Mouse (Mus musculus): ENCODE measurements around the gene Abcg4.

DNA sequence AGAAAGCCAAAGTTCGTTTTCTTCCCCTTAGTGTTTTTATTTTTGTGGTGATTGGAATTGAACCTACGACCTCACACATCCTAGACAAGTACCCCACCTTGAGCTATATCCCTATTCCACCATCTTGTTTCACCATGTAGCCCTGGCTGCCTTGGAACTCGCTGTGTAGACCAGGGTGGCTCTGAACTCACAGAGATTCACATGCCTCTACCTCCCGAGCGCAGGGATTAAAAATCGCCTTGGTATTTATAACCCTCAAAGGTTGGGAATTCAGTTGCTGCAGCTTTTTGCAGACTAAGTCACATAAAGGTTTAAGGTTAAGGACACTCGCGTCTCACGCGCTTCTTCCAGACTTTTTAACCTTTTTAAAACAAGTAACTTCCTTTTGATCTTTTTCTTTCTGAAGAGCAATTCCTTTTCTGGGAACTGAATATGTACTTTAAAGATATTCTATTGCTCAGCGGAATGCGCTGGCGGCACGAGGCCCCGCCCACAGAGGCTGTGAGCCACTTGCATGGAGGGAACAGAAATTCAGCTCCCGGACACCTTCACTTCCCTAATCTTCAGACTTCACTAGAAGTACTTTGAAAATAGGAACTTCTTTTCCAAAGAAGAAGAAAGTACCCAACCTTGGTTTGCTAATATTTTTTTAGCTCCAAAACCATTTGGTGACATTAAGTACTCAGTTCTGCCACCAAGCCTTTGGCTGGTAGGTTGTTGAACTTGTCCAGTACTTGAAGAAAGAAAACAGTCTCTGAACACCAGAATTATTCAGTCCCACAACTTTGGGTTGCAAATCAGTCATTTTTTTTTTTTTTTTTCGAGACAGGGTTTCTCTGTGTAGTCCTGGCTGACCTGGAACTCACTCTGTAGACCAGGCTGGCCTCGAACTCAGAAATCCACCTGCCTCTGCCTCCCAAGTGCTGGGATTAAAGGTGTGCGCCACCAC, 53.7 kb downstream of the Abcg4 start:
- TF ChIP-seq CTCF (IDR thresholded peaks at IDR 0.05; ENCODE audit: extremely low read depth, insufficient read length, insufficient replicate concordance, low read depth, low read length) (no peak), POLR2A (IDR thresholded peaks at IDR 0.05; ENCODE audit: low read depth, low read length) (no peak)

Measured in small intestine, adult 2 months (tissue).